Mouse (Mus musculus): ENCODE measurements around the gene Plch2. TPM values are rescaled to one million over a fixed set of nuclear protein-coding genes. Genes with fewer than 3 reads are reported as not detected.
A peak's percentile ranks its signal among the peaks of the same experiment; 100 is the strongest.

Plch2 gene
- polyA plus RNA-seq, 1 experiment = 0.11 TPM

DNA sequence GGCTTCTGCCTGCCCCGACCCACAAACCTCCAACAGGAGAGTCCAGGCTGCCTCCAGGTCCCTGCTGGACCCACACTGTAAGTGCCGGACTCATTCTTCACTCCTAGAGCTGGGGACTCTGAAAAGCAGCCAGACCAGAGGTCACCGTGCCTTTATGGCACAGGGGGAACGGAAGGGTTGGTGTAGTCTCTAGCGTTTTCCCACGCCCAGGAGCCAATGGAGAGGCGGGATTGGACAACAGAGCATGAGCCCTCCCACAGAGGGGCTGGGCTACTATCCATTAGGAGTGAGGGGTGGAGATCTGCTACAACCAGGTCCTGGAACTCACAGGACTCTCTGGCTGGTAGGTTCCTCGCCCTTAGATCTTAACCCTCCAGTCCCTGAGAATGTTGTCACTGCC, 110.3 kb downstream of the Plch2 start:
- TF ChIP-seq CEBPB (IDR thresholded peaks at IDR 0.05; ENCODE audit: low read depth) (no peak), FOSL1 (IDR thresholded peaks at IDR 0.05; ENCODE audit: insufficient read depth, low read length, poor library complexity, severe bottlenecking) (no peak), MAX (IDR thresholded peaks at IDR 0.05) (no peak), MYOD1 (IDR thresholded peaks at IDR 0.05; ENCODE audit: control insufficient read depth, insufficient read length, low read depth) (no peak), MYOG (IDR thresholded peaks at IDR 0.05; ENCODE audit: control insufficient read depth, extremely low read depth, insufficient read length) (no peak), CTCF (IDR thresholded peaks at IDR 0.05; ENCODE audit: control insufficient read depth, insufficient read depth, insufficient read length) (no peak), USF1 (IDR thresholded peaks at IDR 0.05; ENCODE audit: low read depth) (no peak)
- Histone ChIP-seq H3K79me3 (ENCODE audit: low read depth) (no peaks in the 10 kb centered on the region), H3K4me3 (ENCODE audit: insufficient read depth, poor library complexity, severe bottlenecking) (no peak overlapping the region), H3K27me3 (ENCODE audit: control insufficient read depth, insufficient read depth, insufficient read length) (peaks cover 28% of the 10 kb centered on the region), H3K36me3 (ENCODE audit: control insufficient read depth, insufficient read depth) (no peaks in the 10 kb centered on the region), H3K79me2 (ENCODE audit: control insufficient read depth, insufficient read depth) (no peaks in the 10 kb centered on the region), H3ac (ENCODE audit: control insufficient read depth, insufficient read length, low read depth) (no peak overlapping the region)

- TF ChIP-seq MYOD1 (IDR thresholded peaks at IDR 0.05; ENCODE audit: control insufficient read depth, insufficient read length, low read depth) (no peak), USF1 (IDR thresholded peaks at IDR 0.05; ENCODE audit: low read depth) (no peak), CTCF (IDR thresholded peaks at IDR 0.05; ENCODE audit: control insufficient read depth, insufficient read depth, insufficient read length) (peak; percentile 88)
- H3K4me3 ChIP-seq (ENCODE audit: insufficient read depth, poor library complexity, severe bottlenecking) = no peak overlapping the region
- no peaks in the 10 kb centered on the region for H3K79me2 ChIP-seq (ENCODE audit: control insufficient read depth, insufficient read depth)
- H3K36me3 ChIP-seq (ENCODE audit: control insufficient read depth, insufficient read depth) = no peaks in the 10 kb centered on the region
- H3K79me3 ChIP-seq (ENCODE audit: low read depth) = no peaks in the 10 kb centered on the region
- peaks cover 13% of the 10 kb centered on the region for H3K27me3 ChIP-seq (ENCODE audit: control insufficient read depth, insufficient read depth, insufficient read length)
- no peak overlapping the region for H3ac ChIP-seq (ENCODE audit: control insufficient read depth, insufficient read length, low read depth)
Observed at GRCm38 (mm10) chr4:154944121-154944590, 112.4 kb downstream of the Plch2 start.

GRCm38 (mm10) chr4:154943323-154944039, 113.1 kb downstream of the Plch2 start:
- Histone ChIP-seq H3K79me2 (ENCODE audit: control insufficient read depth, insufficient read depth) (no peaks in the 10 kb centered on the region), H3K27me3 (ENCODE audit: control insufficient read depth, insufficient read depth, insufficient read length) (peaks cover 6% of the 10 kb centered on the region), H3K4me3 (ENCODE audit: insufficient read depth, poor library complexity, severe bottlenecking) (no peak overlapping the region), H3ac (ENCODE audit: control insufficient read depth, insufficient read length, low read depth) (no peak overlapping the region), H3K79me3 (ENCODE audit: low read depth) (no peaks in the 10 kb centered on the region), H3K36me3 (ENCODE audit: control insufficient read depth, insufficient read depth) (no peaks in the 10 kb centered on the region)
- TF ChIP-seq USF1 (IDR thresholded peaks at IDR 0.05; ENCODE audit: low read depth) = no peak
- TF ChIP-seq CTCF (IDR thresholded peaks at IDR 0.05; ENCODE audit: control insufficient read depth, insufficient read depth, insufficient read length) = no peak

GRCm38 (mm10) chr4:154942632-154943322, 113.8 kb downstream of the Plch2 start:
- no peaks in the 10 kb centered on the region for H3K79me2 ChIP-seq (ENCODE audit: control insufficient read depth, insufficient read depth)
- no peaks in the 10 kb centered on the region for H3K36me3 ChIP-seq (ENCODE audit: control insufficient read depth, insufficient read depth)
- no peaks in the 10 kb centered on the region for H3K79me3 ChIP-seq (ENCODE audit: low read depth)
- no peak for TF ChIP-seq CTCF (IDR thresholded peaks at IDR 0.05; ENCODE audit: control insufficient read depth, insufficient read depth, insufficient read length)
- TF ChIP-seq CEBPB (IDR thresholded peaks at IDR 0.05; ENCODE audit: low read depth) = no peak
- TF ChIP-seq MYOG (IDR thresholded peaks at IDR 0.05; ENCODE audit: control insufficient read depth, extremely low read depth, insufficient read length) = no peak
- no peak for TF ChIP-seq USF1 (IDR thresholded peaks at IDR 0.05; ENCODE audit: low read depth)
- TF ChIP-seq MYOD1 (IDR thresholded peaks at IDR 0.05; ENCODE audit: control insufficient read depth, insufficient read length, low read depth) = no peak
- TF ChIP-seq MAX (IDR thresholded peaks at IDR 0.05) = no peak
- TF ChIP-seq FOSL1 (IDR thresholded peaks at IDR 0.05; ENCODE audit: insufficient read depth, low read length, poor library complexity, severe bottlenecking) = no peak
- no peak overlapping the region for H3K4me3 ChIP-seq (ENCODE audit: insufficient read depth, poor library complexity, severe bottlenecking)
- no peak overlapping the region for H3ac ChIP-seq (ENCODE audit: control insufficient read depth, insufficient read length, low read depth)
- H3K27me3 ChIP-seq (ENCODE audit: control insufficient read depth, insufficient read depth, insufficient read length) = peaks cover 3% of the 10 kb centered on the region

- Histone ChIP-seq H3K4me3 (ENCODE audit: insufficient read depth, poor library complexity, severe bottlenecking) (no peak overlapping the region), H3K79me2 (ENCODE audit: control insufficient read depth, insufficient read depth) (no peaks in the 10 kb centered on the region), H3K79me3 (ENCODE audit: low read depth) (no peaks in the 10 kb centered on the region), H3K27me3 (ENCODE audit: control insufficient read depth, insufficient read depth, insufficient read length) (peaks cover 5% of the 10 kb centered on the region), H3ac (ENCODE audit: control insufficient read depth, insufficient read length, low read depth) (no peak overlapping the region), H3K36me3 (ENCODE audit: control insufficient read depth, insufficient read depth) (no peaks in the 10 kb centered on the region)
- TF ChIP-seq FOSL1 (IDR thresholded peaks at IDR 0.05; ENCODE audit: insufficient read depth, low read length, poor library complexity, severe bottlenecking) (no peak), CEBPB (IDR thresholded peaks at IDR 0.05; ENCODE audit: low read depth) (no peak), CTCF (IDR thresholded peaks at IDR 0.05; ENCODE audit: control insufficient read depth, insufficient read depth, insufficient read length) (no peak)
Observed at GRCm38 (mm10) chr4:154941831-154942230, 114.8 kb downstream of the Plch2 start.

GRCm38 (mm10) chr4:154940156-154940555, 116.4 kb downstream of the Plch2 start:
- TF ChIP-seq FOSL1 (IDR thresholded peaks at IDR 0.05; ENCODE audit: insufficient read depth, low read length, poor library complexity, severe bottlenecking) (no peak), USF1 (IDR thresholded peaks at IDR 0.05; ENCODE audit: low read depth) (no peak), MYOG (IDR thresholded peaks at IDR 0.05; ENCODE audit: control insufficient read depth, extremely low read depth, insufficient read length) (no peak), MYOD1 (IDR thresholded peaks at IDR 0.05; ENCODE audit: control insufficient read depth, insufficient read length, low read depth) (no peak), CEBPB (IDR thresholded peaks at IDR 0.05; ENCODE audit: low read depth) (no peak), MAX (IDR thresholded peaks at IDR 0.05) (no peak), CTCF (IDR thresholded peaks at IDR 0.05; ENCODE audit: control insufficient read depth, insufficient read depth, insufficient read length) (no peak)
- no peak overlapping the region for H3K4me3 ChIP-seq (ENCODE audit: insufficient read depth, poor library complexity, severe bottlenecking)
- no peaks in the 10 kb centered on the region for H3K79me3 ChIP-seq (ENCODE audit: low read depth)
- no peak overlapping the region for H3ac ChIP-seq (ENCODE audit: control insufficient read depth, insufficient read length, low read depth)
- H3K27me3 ChIP-seq (ENCODE audit: control insufficient read depth, insufficient read depth, insufficient read length) = peaks cover 13% of the 10 kb centered on the region
- H3K36me3 ChIP-seq (ENCODE audit: control insufficient read depth, insufficient read depth) = no peaks in the 10 kb centered on the region
- no peaks in the 10 kb centered on the region for H3K79me2 ChIP-seq (ENCODE audit: control insufficient read depth, insufficient read depth)
